Mouse (Mus musculus) bone marrow, adult 2 months (tissue): Measurements from ENCODE around the gene Alad. TPM values are rescaled to one million over a fixed set of nuclear protein-coding genes. Genes with fewer than 3 reads are reported as not detected.

Experiments used
- H3K27ac ChIP-seq: fragments of 200-500 bp; 2 replicates; pipeline ENCODE4 v1.5.1; 2012; ENCODE audit warnings: low read depth, mild to moderate bottlenecking, control low read depth, inconsistent platforms, low read length; ENCODE audit not compliant: control insufficient read depth, poor library complexity, insufficient read depth
- H3K4me1 ChIP-seq: fragments of 200-500 bp; 2 replicates; pipeline ENCODE4 v1.6.1; 2011; ENCODE audit warnings: low read length; ENCODE audit not compliant: control insufficient read depth, insufficient read depth
- H3K4me3 ChIP-seq: fragments of 200-500 bp; replicated peaks from 2 replicates; pipeline ENCODE3; 2011; ENCODE audit warnings: mild to moderate bottlenecking, low read depth, low read length, control low read depth; ENCODE audit not compliant: control insufficient read depth
- CTCF ChIP-seq: fragments of 200-500 bp; IDR thresholded peaks from 2 replicates; pipeline ENCODE4 v1.5.1; 2011; ENCODE audit warnings: low read length, control low read depth; ENCODE audit not compliant: control insufficient read depth, insufficient read depth
- POLR2A ChIP-seq: fragments of 200-500 bp; IDR thresholded peaks from 2 replicates; pipeline ENCODE4 v1.6.1; 2011; ENCODE audit warnings: low read depth, mild to moderate bottlenecking, control low read depth, low read length, borderline replicate concordance; ENCODE audit not compliant: control insufficient read depth
- WGBS: fragments of 180-500 bp; shearing (Covaris S2); methylation state at CpG from one replicate; pipeline ENCODE4 v1.1.7; 2018; 5-methylcytosine and 5-hydroxymethylcytosine counted together
- polyA plus RNA-seq: library from polyadenylated mRNA; stranded (reverse); fragments of >200 nt; gene quantifications from 2 replicates; pipeline ENCODE4 v1.2.4, GENCODE M21; 2011; ENCODE audit warnings: low replicate concordance; ENCODE audit not compliant: missing spikeins, insufficient read depth, insufficient read length

Gene Alad
- polyA plus RNA-seq, 1 experiment: 321 TPM

DNA sequence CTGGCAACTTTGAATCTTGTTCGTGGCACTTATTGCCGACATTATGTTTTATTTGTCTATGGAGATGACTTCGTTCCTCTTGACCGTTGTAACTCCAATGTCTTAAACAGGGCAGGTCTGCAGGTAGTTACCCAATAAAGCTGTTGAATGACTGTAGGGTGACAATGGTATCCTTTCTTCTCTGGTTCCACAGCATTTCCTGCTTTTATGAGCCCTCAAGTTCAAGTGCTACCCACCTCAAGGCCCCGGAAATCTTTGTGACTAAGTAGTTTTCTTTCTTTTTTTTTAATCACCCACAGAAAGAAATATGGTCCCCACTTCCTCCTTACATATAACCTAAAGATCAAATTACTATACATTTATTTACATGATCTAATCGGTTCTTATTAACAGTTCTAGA, 43.9 kb downstream of the Alad start:
- no peak overlapping the region for H3K27ac ChIP-seq
- 60% methylated on average over 6 of the region's 6 CpGs for WGBS
- no peak overlapping the region for H3K4me3 ChIP-seq
- no peaks in the 10 kb centered on the region; the same call in 1 of the 2 replicates for H3K4me1 ChIP-seq
- TF ChIP-seq POLR2A: no peak
- no peak for TF ChIP-seq CTCF

DNA sequence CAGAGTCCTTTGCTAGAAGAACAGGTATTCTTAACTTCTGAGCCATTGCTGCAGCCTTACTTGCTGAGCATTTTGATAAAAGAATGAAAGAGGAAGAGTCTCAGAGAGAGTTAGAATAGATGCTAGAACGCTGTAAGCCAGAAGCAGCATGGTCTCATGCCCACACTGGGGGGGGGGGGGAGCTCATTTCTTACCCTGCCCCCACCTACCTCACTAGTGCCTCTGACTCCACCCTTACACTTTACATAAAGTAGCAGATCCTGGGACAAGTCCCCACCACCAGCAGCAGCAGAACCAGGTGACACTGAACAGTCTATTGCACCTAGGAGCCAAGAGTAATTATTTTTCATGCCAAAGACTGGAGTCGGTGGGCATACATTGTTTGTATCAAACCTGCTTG, 44.6 kb downstream of the Alad start:
- no peak overlapping the region for H3K27ac ChIP-seq
- H3K4me1 ChIP-seq: peaks cover 1% of the 10 kb centered on the region; the same call in 1 of the 2 replicates
- H3K4me3 ChIP-seq: no peak overlapping the region
- TF ChIP-seq POLR2A (no peak), CTCF (no peak)
- 73% methylated on average over 2 of the region's 2 CpGs for WGBS

DNA sequence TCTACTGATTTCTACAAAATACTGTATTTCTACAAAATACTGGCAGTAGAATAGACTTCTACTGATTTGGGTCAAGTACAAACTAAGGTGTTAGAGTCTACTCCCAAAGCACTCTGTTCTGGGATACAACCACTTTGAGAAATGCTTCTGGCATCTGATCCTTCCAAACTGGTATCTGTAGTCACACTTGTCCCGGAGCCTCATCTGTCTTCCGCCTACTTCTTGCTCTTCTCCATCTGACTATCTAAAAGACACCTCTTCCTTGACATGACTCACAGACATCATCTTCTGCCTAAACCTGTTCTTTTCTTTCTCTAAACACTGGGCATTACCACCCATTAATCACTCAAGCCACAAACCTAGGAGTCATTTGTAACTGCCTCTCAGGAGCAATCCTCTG, 47.6 kb downstream of the Alad start:
- H3K4me3 ChIP-seq: no peak overlapping the region
- peaks cover 1% of the 10 kb centered on the region; the same call in 1 of the 2 replicates for H3K4me1 ChIP-seq
- H3K27ac ChIP-seq: no peak overlapping the region
- 87% methylated on average over 2 of the region's 2 CpGs for WGBS
- TF ChIP-seq POLR2A (no peak), CTCF (no peak)

DNA sequence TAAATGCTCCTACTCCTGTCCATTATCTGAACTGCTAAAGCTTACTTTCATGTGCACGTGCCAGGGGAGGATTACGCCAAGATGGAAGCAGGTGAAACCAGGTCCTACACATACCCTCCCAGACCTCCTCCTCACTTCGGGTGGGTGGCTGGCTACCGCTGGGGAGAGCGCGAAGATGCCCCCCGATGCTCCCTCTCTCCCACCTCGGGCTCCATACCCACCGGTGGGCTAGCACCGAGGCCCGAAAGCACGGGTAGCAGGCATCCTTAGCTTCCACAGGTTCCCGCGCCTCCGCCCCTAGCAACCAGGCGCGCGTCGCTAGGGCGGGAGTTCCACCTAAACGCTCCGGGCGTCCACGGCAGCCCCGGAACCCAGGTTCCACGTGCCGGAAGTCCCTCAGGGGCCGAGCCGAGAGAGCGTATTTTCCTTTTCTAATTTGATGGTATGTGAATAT, 49.1 kb downstream of the Alad start, which contains the start of gene Wdr31:
Wdr31 (minus strand) TSS at position 299 of the 454 bp plus-strand sequence.
- 1% methylated on average over 30 of the region's 30 CpGs for WGBS
- H3K4me1 ChIP-seq: peaks cover 1% of the 10 kb centered on the region; the same call in 1 of the 2 replicates
- TF ChIP-seq CTCF: no peak
- no peak; the same call in 1 of the 2 replicates for TF ChIP-seq POLR2A
- no peak within 1 kb of the TSS for H3K27ac ChIP-seq
- peak within 1 kb of the TSS; percentile 73 for H3K4me3 ChIP-seq

DNA sequence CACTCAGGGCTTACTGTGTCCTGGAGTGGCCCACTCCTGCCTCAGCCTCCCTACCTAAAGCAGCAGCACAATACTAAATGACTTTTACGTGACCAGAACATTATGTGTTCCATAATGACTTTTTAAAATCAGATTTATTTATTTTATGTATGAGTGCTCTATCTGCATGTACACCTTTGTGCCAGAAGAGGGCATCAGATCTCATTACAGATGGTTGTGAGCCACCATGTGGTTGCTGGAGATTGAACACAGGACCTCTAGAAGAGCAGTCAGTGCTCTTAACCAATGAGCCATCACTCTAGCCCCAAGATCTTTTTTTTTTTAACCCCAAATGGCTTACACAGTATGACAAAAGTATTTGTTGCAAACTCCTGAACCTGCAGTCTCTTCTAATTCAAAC, 51.6 kb downstream of the Alad start:
- H3K4me3 ChIP-seq: no peak overlapping the region
- H3K4me1 ChIP-seq: peaks cover 1% of the 10 kb centered on the region; the same call in 1 of the 2 replicates
- WGBS: 73% methylated on average over 1 of the region's 1 CpGs
- H3K27ac ChIP-seq: no peak overlapping the region
- TF ChIP-seq CTCF (no peak), POLR2A (no peak)

DNA sequence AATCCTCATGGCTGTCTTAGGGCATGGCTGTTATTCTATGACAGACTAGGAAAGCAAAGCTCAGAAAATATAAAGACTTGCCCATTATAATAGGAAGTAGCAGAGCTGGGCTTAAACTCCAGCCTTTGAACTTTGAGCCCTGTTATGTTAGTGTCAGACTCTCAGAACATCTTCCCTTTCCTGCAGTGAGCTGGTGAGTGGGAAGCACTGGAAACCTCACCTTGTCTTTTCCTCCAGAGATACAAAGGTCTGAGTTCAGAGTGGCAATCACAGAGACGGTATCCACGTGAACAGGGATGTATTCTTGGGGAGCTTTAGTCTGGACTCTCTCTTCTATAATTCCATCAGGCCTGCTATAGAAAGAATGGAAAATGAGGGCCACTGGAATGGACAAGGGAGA, 56.6 kb downstream of the Alad start:
- Histone ChIP-seq H3K4me1 (no peaks in the 10 kb centered on the region), H3K4me3 (no peak overlapping the region), H3K27ac (no peak overlapping the region)
- 88% methylated on average over 2 of the region's 2 CpGs for WGBS
- TF ChIP-seq POLR2A: no peak
- TF ChIP-seq CTCF: no peak

DNA sequence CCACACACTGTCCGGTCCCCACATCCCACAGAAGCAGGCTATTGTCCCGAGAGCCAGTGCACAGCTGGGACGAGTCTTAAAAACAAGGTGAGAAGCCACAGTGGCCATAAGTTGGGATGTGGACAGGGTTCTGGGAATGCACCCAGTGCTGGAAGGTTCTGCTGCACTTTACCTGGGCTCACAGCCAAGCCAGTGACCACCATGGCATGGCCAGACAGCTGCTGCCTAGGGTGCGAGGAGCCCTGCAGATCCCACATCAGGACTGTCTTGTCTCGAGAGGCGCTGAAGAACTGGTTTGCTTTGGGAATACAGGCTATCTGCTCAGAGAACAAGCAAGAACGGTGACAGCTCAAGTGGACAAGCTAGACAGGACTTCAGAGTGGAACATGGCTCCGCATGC, 59.4 kb downstream of the Alad start:
- TF ChIP-seq POLR2A (no peak), CTCF (no peak)
- 84% methylated on average over 8 of the region's 8 CpGs for whole genome bisulfite sequencing
- no peak overlapping the region for H3K4me3 ChIP-seq
- no peaks in the 10 kb centered on the region for H3K4me1 ChIP-seq
- H3K27ac ChIP-seq: no peak overlapping the region

Other genes with a start within 250 kb of the Alad start
- gene Fkbp15, start 159.4 kb downstream of the Alad start, polyA plus RNA-seq: 13.2 and 32.9 TPM in 2 replicates
- 4.9 and 7.3 TPM in 2 replicates for gene Slc31a1, start 159.2 kb downstream of the Alad start, polyA plus RNA-seq
- gene Cdc26, start 111.3 kb downstream of the Alad start, polyA plus RNA-seq: 93.6 and 98.5 TPM in 2 replicates
- gene Prpf4, start 111.1 kb downstream of the Alad start, polyA plus RNA-seq: 7.3 and 13.7 TPM in 2 replicates
- gene Rnf183, start 84.7 kb downstream of the Alad start, polyA plus RNA-seq: not detected in 2 replicates
- gene Wdr31, start 49.0 kb downstream of the Alad start, polyA plus RNA-seq: 1.0 and 1.3 TPM in 2 replicates
- 1.4 TPM in 1 of 2 replicates, not detected in the other for gene Bspry, start 39.9 kb downstream of the Alad start, polyA plus RNA-seq
- not detected in 2 replicates for gene Hdhd3, start 16.5 kb downstream of the Alad start, polyA plus RNA-seq
- gene Pole3, start 5.2 kb upstream of the Alad start, polyA plus RNA-seq: 56.5 and 57.6 TPM in 2 replicates
- not detected in 2 replicates for gene 4933430I17Rik, start 5.5 kb upstream of the Alad start, polyA plus RNA-seq
- gene Rgs3, start 39.9 kb upstream of the Alad start, polyA plus RNA-seq: 13.1 and 27.0 TPM in 2 replicates